Mouse (Mus musculus): ENCODE data around the gene Usp18.

GRCm38 (mm10) chr6:121215336-121215735 is 30.4 kb upstream of the Usp18 start:
- TF ChIP-seq CTCF (IDR thresholded peaks at IDR 0.05; ENCODE audit: extremely low read depth, insufficient read depth, insufficient read length, insufficient replicate concordance) (no peak), POLR2A (IDR thresholded peaks at IDR 0.05; ENCODE audit: low read depth, low read length) (no peak)
